Mouse (Mus musculus): ENCODE measurements at regions not wholly inside any gene's neighbourhood (a gene's known extent, or its start where the extent isn't known, plus 50 kb on each side); places are given as distances from the start of the nearest gene placed in this dataset.

DNA sequence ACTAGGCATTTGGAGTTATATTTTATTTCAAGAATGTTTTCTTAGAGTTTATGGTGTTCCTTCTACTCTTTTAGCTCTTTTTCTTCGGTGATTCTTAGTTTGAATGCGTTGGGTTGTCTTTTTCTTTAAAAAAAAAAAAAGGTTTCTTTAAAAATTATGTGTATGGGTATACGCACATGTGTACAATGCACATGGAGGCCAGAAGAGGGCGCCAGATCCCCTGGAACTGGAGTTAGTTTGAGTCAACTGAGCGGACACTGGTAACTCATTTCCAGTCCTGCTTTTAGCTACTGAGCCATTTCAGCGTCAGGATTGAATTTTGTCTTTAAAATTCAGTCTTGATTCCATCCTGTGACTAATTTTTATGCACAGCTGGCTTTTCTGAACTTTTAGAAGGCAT is 124.9 kb upstream of the Cdh5 start:
- no peak overlapping the region for H3ac ChIP-seq (ENCODE audit: control insufficient read depth, insufficient read length)
- H3K27me3 ChIP-seq (ENCODE audit: control insufficient read depth, insufficient read depth, insufficient read length) = no peaks in the 10 kb centered on the region
- no peak overlapping the region for H3K4me2 ChIP-seq (ENCODE audit: low read depth)
- TF ChIP-seq TCF12 (IDR thresholded peaks at IDR 0.05; ENCODE audit: insufficient read depth, poor library complexity, severe bottlenecking) (no peak), MYOG (IDR thresholded peaks at IDR 0.05; ENCODE audit: control insufficient read depth in 1 of 3, insufficient read depth in 1 of 3, insufficient read length in 2 of 3, low read depth in 2 of 3) (no peak), USF1 (IDR thresholded peaks at IDR 0.05; ENCODE audit: low read depth) (no peak), SRF (IDR thresholded peaks at IDR 0.05; ENCODE audit: control insufficient read depth, insufficient read length, low read depth) (no peak), TCF3 (IDR thresholded peaks at IDR 0.05; ENCODE audit: insufficient read length, low read depth) (no peak), E2F4 (IDR thresholded peaks at IDR 0.05; ENCODE audit: insufficient read depth) (no peak), POLR2AphosphoS2 (IDR thresholded peaks at IDR 0.05; ENCODE audit: insufficient read length, low read depth) (no peak), REST (IDR thresholded peaks at IDR 0.05; ENCODE audit: insufficient read depth, insufficient read length) (no peak), MYOD1 (IDR thresholded peaks at IDR 0.05; ENCODE audit: control insufficient read depth in 1 of 3, insufficient read length in 2 of 3, low read depth in 2 of 3) (no peak)
- no peaks in the 10 kb centered on the region for H3K79me2 ChIP-seq (ENCODE audit: control insufficient read depth, insufficient read depth)
- H3K4me3 ChIP-seq = no peak overlapping the region
- H3K36me3 ChIP-seq (ENCODE audit: control insufficient read depth, insufficient read depth) = no peaks in the 10 kb centered on the region

GRCm38 (mm10) chr8:103978948-103979347 is 122.5 kb upstream of the Cdh5 start:
- TF ChIP-seq MYOD1 (IDR thresholded peaks at IDR 0.05; ENCODE audit: control insufficient read depth in 1 of 3, insufficient read length in 2 of 3, low read depth in 2 of 3) (no peak), MAX (IDR thresholded peaks at IDR 0.05; ENCODE audit: low read depth) (no peak), SRF (IDR thresholded peaks at IDR 0.05; ENCODE audit: control insufficient read depth, insufficient read length, low read depth) (no peak), USF1 (IDR thresholded peaks at IDR 0.05; ENCODE audit: low read depth) (no peak), CEBPB (IDR thresholded peaks at IDR 0.05; ENCODE audit: insufficient read depth, poor library complexity, severe bottlenecking) (no peak), E2F4 (IDR thresholded peaks at IDR 0.05; ENCODE audit: insufficient read depth) (no peak), TCF3 (IDR thresholded peaks at IDR 0.05; ENCODE audit: insufficient read length, low read depth) (no peak)
- no peaks in the 10 kb centered on the region for H3K27me3 ChIP-seq (ENCODE audit: control insufficient read depth, insufficient read depth, insufficient read length)
- H3K79me2 ChIP-seq (ENCODE audit: control insufficient read depth, insufficient read depth) = no peaks in the 10 kb centered on the region
- no peak overlapping the region for H3K4me2 ChIP-seq (ENCODE audit: low read depth)
- no peak overlapping the region for H3K4me3 ChIP-seq
- H3K36me3 ChIP-seq (ENCODE audit: control insufficient read depth, insufficient read depth) = no peaks in the 10 kb centered on the region
- no peak overlapping the region for H3ac ChIP-seq (ENCODE audit: control insufficient read depth, insufficient read length)

GRCm38 (mm10) chr8:103983860-103984594 is 117.4 kb upstream of the Cdh5 start:
- H3K4me3 ChIP-seq = no peak overlapping the region
- no peaks in the 10 kb centered on the region for H3K27me3 ChIP-seq (ENCODE audit: control insufficient read depth, insufficient read depth, insufficient read length)
- TF ChIP-seq E2F4 (IDR thresholded peaks at IDR 0.05; ENCODE audit: insufficient read depth) (no peak), TCF12 (IDR thresholded peaks at IDR 0.05; ENCODE audit: insufficient read depth, poor library complexity, severe bottlenecking) (no peak), CEBPB (IDR thresholded peaks at IDR 0.05; ENCODE audit: insufficient read depth, poor library complexity, severe bottlenecking) (no peak), POLR2A (IDR thresholded peaks at IDR 0.05; ENCODE audit: insufficient read length, low read depth) (no peak), REST (IDR thresholded peaks at IDR 0.05; ENCODE audit: insufficient read depth, insufficient read length) (no peak), MYOD1 (IDR thresholded peaks at IDR 0.05; ENCODE audit: control insufficient read depth in 1 of 3, insufficient read length in 2 of 3, low read depth in 2 of 3) (no peak), MAX (IDR thresholded peaks at IDR 0.05; ENCODE audit: low read depth) (no peak), MYOG (IDR thresholded peaks at IDR 0.05; ENCODE audit: control insufficient read depth in 1 of 3, insufficient read depth in 1 of 3, insufficient read length in 2 of 3, low read depth in 2 of 3) (no peak), POLR2AphosphoS2 (IDR thresholded peaks at IDR 0.05; ENCODE audit: insufficient read length, low read depth) (no peak), USF1 (IDR thresholded peaks at IDR 0.05; ENCODE audit: low read depth) (no peak)
- H3K79me2 ChIP-seq (ENCODE audit: control insufficient read depth, insufficient read depth) = no peaks in the 10 kb centered on the region
- H3K36me3 ChIP-seq (ENCODE audit: control insufficient read depth, insufficient read depth) = no peaks in the 10 kb centered on the region
- H3ac ChIP-seq (ENCODE audit: control insufficient read depth, insufficient read length) = no peak overlapping the region
- no peak overlapping the region for H3K4me2 ChIP-seq (ENCODE audit: low read depth)

GRCm38 (mm10) chr8:103985640-103986039 is 115.8 kb upstream of the Cdh5 start:
- TF ChIP-seq E2F4 (IDR thresholded peaks at IDR 0.05; ENCODE audit: insufficient read depth) (no peak), SRF (IDR thresholded peaks at IDR 0.05; ENCODE audit: control insufficient read depth, insufficient read length, low read depth) (no peak)
- no peak overlapping the region for H3ac ChIP-seq (ENCODE audit: control insufficient read depth, insufficient read length)
- no peaks in the 10 kb centered on the region for H3K27me3 ChIP-seq (ENCODE audit: control insufficient read depth, insufficient read depth, insufficient read length)

GRCm38 (mm10) chr8:103993897-103994296 is 107.5 kb upstream of the Cdh5 start:
- Histone ChIP-seq H3K4me3 (no peak overlapping the region), H3K79me2 (ENCODE audit: control insufficient read depth, insufficient read depth) (no peaks in the 10 kb centered on the region), H3K36me3 (ENCODE audit: control insufficient read depth, insufficient read depth) (no peaks in the 10 kb centered on the region), H3ac (ENCODE audit: control insufficient read depth, insufficient read length) (no peak overlapping the region), H3K27me3 (ENCODE audit: control insufficient read depth, insufficient read depth, insufficient read length) (no peaks in the 10 kb centered on the region), H3K4me2 (ENCODE audit: low read depth) (no peak overlapping the region)
- TF ChIP-seq MYOG (IDR thresholded peaks at IDR 0.05; ENCODE audit: control insufficient read depth in 1 of 3, insufficient read depth in 1 of 3, insufficient read length in 2 of 3, low read depth in 2 of 3) (no peak), REST (IDR thresholded peaks at IDR 0.05; ENCODE audit: insufficient read depth, insufficient read length) (no peak), E2F4 (IDR thresholded peaks at IDR 0.05; ENCODE audit: insufficient read depth) (no peak), MYOD1 (IDR thresholded peaks at IDR 0.05; ENCODE audit: control insufficient read depth in 1 of 3, insufficient read length in 2 of 3, low read depth in 2 of 3) (no peak), USF1 (IDR thresholded peaks at IDR 0.05; ENCODE audit: low read depth) (no peak), TCF3 (IDR thresholded peaks at IDR 0.05; ENCODE audit: insufficient read length, low read depth) (no peak), POLR2AphosphoS2 (IDR thresholded peaks at IDR 0.05; ENCODE audit: insufficient read length, low read depth) (no peak), TCF12 (IDR thresholded peaks at IDR 0.05; ENCODE audit: insufficient read depth, poor library complexity, severe bottlenecking) (no peak), POLR2A (IDR thresholded peaks at IDR 0.05; ENCODE audit: insufficient read length, low read depth) (no peak), SRF (IDR thresholded peaks at IDR 0.05; ENCODE audit: control insufficient read depth, insufficient read length, low read depth) (no peak), MAX (IDR thresholded peaks at IDR 0.05; ENCODE audit: low read depth) (no peak), CEBPB (IDR thresholded peaks at IDR 0.05; ENCODE audit: insufficient read depth, poor library complexity, severe bottlenecking) (no peak)

More at GRCm38 (mm10) chr8:103985640-103986039, 115.8 kb upstream of the Cdh5 start:
- Histone ChIP-seq H3K36me3 (ENCODE audit: control insufficient read depth, insufficient read depth) (no peaks in the 10 kb centered on the region), H3K79me2 (ENCODE audit: control insufficient read depth, insufficient read depth) (no peaks in the 10 kb centered on the region), H3K4me2 (ENCODE audit: low read depth) (no peak overlapping the region), H3K4me3 (no peak overlapping the region)

Measured in myocyte (in vitro differentiated cells).